Mouse (Mus musculus) left cerebral cortex, postnatal 10 days (tissue): ENCODE measurements around the gene Rnf215. TPM values are rescaled to one million over a fixed set of nuclear protein-coding genes. Genes with fewer than 3 reads are reported as not detected.
"Not testable (repeated sequence)": the region's sequence is repeated elsewhere in the genome, so short reads cannot be mapped to it uniquely, and the experiment has no call there.

Experiments used
- DNase-seq, 2 experiments: peaks; one replicate each; pipeline ENCODE4 v3.0.0; 2021 to 2022; ENCODE audit warnings: low spot score in 2 of 2, mixed read lengths in 1 of 2; ENCODE audit errors: extremely low spot score in 1 of 2
- intact Hi-C: fragments of 180-260 bp; cut with DNase I; formaldehyde crosslinking; loops from one replicate; pipeline ENCODE4 v1.15.1; 2025
- microRNA-seq: library from miRNA; unstranded; fragments of <30 nt; microRNA quantifications from one replicate; pipeline ENCODE4 v1.2.0, GENCODE M21; 2022
- total RNA-seq, 2 experiments: library from RNA; stranded (reverse); gene quantifications; 2 replicates each; pipeline ENCODE4 v1.2.3; 2021

Gene Rnf215
- total RNA-seq, 2 experiments from 2014 or later: 43.4 to 45.8 TPM

DNA sequence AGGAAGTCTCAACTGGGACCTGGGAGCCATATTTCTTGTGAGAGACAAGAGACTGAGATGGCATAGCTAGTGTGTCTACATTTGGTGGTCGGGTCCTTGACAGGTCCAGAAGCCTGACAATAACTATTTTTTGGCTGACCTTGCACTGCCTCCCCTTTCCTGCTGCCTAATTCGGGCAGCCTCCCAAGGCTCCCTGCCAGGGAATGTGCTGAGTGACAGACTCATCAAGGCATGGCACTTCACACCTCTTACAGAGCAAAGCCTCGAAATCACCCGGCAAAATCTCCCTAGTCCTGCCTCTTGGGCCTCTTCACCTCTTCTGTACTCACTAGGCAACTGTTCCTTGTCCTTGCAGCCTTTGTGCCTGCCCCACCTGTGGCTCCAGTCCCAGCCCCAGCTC, 42.7 kb downstream of the Rnf215 start:
- intact Hi-C loops: no loop called here
- DNase-seq: no peak

DNA sequence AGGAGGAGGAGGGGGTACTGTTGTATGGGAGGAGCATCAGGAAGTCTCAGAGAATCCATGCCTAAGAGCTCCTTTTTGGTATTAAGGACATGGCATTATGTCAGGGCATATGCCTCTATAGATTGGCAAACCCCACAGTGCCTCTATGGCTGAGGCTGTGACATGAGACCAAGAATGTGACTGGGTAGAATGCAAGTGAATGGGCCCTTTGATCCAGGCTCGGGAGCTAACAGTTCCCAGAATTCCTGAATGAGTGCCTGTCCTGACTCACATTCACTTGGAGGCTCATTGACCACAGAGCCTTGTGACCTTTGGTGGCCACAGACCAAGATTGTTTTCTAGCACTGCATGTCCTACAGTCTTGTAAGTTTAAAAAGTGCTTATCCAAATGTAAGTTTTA, 47.1 kb downstream of the Rnf215 start:
- no peak for DNase-seq
- intact Hi-C loops: no loop called here

DNA sequence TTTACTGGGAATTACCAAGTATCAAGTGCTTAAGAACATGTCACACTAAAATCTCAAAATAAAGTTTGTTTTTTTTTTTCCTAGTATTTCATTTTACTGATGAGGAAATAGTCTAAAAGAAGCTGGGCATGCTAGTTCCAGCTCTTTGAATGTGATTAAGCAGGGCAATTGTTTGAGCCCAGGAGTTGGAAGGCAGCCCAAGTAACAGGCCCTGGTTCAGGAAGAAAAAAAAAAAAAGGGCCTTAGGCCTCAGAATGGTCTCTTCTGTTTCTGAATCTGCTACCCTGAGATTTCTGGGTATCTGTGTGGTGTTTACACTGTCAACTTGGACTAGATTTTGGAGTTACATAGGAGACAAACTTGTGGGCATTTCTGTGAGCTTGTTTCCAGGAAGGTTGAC, 48.5 kb downstream of the Rnf215 start:
- intact Hi-C loops: no loop called here

DNA sequence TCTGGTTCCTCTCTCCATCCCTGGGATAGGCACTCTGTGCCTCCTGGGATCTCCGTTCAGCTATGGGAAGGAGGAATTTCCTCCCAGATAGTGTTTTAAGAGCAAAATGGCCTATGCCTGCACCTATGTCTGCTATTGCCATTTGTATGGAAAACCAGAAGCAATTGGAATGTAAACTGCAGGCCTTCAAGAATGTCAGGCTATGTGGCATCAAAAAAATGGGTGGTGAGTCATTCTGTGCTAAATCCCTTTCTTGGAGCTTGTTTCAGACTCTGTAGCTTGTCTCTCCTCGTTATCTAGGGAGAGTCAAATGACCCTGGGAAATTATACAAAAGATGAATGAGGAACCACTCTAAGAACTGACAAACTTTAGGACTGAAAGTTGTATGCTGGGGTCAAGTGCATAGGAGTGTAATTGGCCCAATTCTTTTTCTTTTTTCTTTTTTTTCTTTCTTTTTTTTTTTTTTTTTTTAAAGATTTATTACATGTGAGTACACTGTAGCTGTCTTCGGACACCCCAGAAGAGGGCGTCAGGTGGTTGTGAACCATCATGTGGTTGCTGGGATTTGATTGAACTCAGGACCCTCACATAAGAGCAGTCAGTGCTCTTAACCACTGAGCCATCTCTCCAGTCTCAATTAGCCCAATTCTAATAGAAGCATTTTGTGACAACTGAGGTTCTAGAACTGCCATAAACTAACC, 49.4 kb downstream of the Rnf215 start:
- intact Hi-C loops: no loop called here
- DNase-seq: no peak

More for the DNA sequence above, 48.5 kb downstream of the Rnf215 start:
- DNase-seq: no peak

DNA sequence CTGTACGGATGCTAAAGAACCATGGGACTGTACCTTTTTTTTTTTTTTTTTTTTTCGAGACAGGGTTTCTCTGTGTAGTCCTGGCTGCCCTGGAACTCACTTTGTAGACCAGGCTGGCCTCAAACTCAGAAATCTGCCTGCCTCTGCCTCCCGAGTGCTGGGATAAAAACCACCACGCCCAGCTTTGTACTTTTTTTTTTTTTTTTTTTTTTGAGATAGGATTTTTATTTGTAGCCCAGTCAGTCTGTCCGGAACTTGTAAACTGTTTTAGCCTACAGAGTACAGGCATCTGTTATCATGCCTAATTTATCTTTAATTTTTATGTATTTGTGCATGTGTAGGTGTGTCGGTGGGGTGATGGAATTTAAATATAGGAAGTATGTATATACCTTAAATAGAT, 50.5 kb downstream of the Rnf215 start:
- DNase-seq, intact Hi-C loops: not testable (repeated sequence)

DNA sequence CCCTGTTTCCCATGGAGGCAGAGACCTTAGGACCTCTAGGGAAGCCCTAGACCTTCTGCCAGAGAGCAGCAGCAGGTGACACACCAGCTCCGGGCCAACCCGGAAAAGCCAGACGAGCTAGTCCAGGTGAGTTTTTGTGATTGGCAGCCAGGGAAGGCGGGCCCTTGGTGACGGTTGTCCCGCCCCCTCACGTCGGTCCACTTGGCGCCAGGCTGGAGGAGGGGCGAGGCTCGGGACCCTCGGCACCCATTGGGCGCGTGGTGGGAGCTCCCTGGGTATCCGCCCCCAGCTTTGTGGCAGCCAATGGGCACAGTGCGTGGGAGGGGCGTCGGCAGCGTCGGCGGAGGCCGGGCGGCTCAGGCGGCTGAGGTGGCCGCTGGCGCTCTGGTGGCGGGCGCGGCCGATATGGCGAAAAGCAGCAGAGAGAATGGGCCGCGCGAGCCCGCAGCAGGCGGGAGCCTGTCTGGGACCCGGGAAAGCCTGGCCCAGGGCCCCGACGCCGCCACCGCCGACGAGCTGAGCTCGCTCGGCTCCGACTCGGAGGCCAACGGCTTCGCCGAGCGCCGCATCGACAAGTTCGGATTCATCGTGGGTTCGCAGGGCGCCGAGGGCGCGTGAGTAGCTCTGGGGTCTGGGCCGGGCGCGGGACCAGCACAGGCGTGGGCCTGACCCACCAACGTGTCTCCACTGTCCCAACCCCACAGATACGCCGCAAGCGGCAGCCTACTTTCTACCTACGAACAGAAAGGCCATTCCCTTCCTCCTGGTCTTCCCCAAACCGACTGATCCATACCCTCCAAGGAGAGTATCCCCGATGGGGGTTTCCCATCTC, 51.7 kb downstream of the Rnf215 start, which contains the start of gene Tbc1d10a:
TSS of gene Tbc1d10a (plus strand) at position 304 of the 832 bp plus-strand sequence.
- intact Hi-C loops: no loop called here

DNA sequence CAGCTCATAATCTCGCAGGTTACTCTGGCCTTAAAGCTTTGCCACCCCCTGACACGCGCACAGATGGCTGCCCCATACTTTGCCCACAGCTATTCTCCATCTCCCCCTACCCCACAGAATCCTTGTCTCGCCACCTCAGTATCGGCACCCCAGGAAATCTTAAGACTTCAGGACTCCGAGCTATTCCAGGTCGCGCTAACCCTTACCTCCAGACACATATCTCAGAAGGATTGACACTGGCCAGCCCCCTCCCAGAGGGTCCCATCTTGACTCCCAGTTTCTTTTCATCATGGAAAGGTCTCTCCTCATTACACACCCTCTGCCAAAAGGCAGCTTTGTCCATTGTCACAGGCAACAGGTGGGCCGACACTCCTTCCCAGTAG, 52.3 kb downstream of the Rnf215 start:
- intact Hi-C loops: no loop called here
- DNase-seq: no peak

More for the DNA sequence above, 51.7 kb downstream of the Rnf215 start, which contains the start of gene Tbc1d10a:
- DNase-seq: peak; percentile 97 to 100

DNA sequence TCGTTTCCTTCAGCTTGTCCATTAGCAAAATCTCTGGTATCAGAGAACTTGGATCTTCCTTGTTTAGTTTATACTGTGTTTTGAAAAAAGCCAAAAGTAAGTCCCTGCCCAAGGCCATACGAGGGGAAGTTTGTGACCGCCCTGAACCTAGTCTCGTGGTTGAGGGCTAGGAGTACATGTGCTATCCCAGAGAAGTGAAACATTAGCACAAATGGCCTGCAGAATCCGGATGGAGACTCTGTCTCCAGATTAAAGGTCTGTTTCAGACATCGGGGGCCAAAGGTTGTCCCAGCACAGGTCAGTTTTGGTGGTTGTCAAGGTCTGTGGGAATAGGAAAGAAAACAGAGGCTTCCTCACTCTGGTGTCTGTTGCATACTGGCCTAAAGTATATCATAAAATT, 54.2 kb downstream of the Rnf215 start:
- intact Hi-C loops: no loop called here
- DNase-seq: no peak

DNA sequence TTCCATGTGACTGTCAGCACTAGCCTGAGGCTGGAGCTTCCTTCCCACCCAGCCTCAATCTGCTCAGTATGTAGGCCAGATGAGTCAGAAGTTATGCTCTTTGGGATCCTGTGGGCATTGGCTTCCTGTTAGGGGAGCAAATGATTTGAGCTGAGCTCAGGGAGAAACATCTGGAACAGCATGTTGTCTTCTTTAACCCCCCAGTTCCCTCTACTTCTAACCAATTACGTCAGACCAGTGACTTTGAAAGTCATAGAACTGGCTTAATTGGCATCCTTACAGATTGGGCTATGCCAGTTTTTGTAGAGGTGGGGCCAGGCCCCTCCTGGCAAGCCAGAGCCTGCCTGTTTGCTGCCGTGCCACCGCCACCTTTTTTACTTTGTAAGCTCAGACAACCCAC, 55.7 kb downstream of the Rnf215 start:
- DNase-seq: no peak
- intact Hi-C loops: no loop called here

Small RNAs within 50 kb of the gene (microRNA-seq; reads per million reads assigned to microRNA genes)
- gene Mir3060: 4.3 reads per million, percentile 15 among the genes with 10 or more reads in this experiment

Other genes with a start within 250 kb of the Rnf215 start
- gene 4921536K21Rik, start 240.1 kb upstream of the Rnf215 start, total RNA-seq: under 1 TPM; 0.62 to 0.65 TPM
- 10 to 100 TPM; 18.8 to 21.0 TPM for gene Dusp18, start 240.0 kb upstream of the Rnf215 start, total RNA-seq
- gene Slc35e4, start 220.5 kb upstream of the Rnf215 start, total RNA-seq: 10 to 100 TPM; 25.2 to 27.7 TPM
- gene Tcn2, start 203.0 kb upstream of the Rnf215 start, total RNA-seq: 10 to 100 TPM; 13.0 to 14.5 TPM
- 10 to 100 TPM; 34.3 to 47.9 TPM for gene Pes1, start 171.2 kb upstream of the Rnf215 start, total RNA-seq
- under 1 TPM; 0.28 TPM for gene 4930556J24Rik, start 158.4 kb upstream of the Rnf215 start, total RNA-seq
- 1 to 10 TPM; 9.2 to 9.9 TPM for gene Gal3st1, start 151.6 kb upstream of the Rnf215 start, total RNA-seq
- gene Sec14l4, start 103.7 kb upstream of the Rnf215 start, total RNA-seq: under 1 TPM in 1 of 2 experiments, not detected in 1; 0.11 TPM
- 1 to 10 TPM; 2.3 to 3.6 TPM for gene Sec14l3, start 70.4 kb upstream of the Rnf215 start, total RNA-seq
- gene Mtfp1, start 39.8 kb upstream of the Rnf215 start, total RNA-seq: 10 to 100 TPM; 59.4 to 73.7 TPM
- gene Sec14l2, start 11.8 kb upstream of the Rnf215 start, total RNA-seq: 10 to 100 TPM; 14.0 to 14.4 TPM
- 10 to 100 TPM; 13.8 to 15.5 TPM for gene Ccdc157, start 25.1 kb downstream of the Rnf215 start, total RNA-seq
- gene Sf3a1, start 25.1 kb downstream of the Rnf215 start, total RNA-seq: 10 to 100 TPM; 73.9 to 75.1 TPM
- gene Tbc1d10a, start 51.6 kb downstream of the Rnf215 start, total RNA-seq: 10 to 100 TPM; 27.4 to 27.8 TPM
- gene Castor1, start 83.0 kb downstream of the Rnf215 start, total RNA-seq: 1 to 10 TPM; 2.1 to 5.2 TPM
- gene Osm, start 101.2 kb downstream of the Rnf215 start, total RNA-seq: not detected
- gene Lif, start 122.4 kb downstream of the Rnf215 start, total RNA-seq: under 1 TPM in 1 of 2 experiments, not detected in 1; 0.09 TPM